Mouse (Mus musculus) limb, embryonic 13.5 days (tissue): ENCODE measurements around the gene Prps2. TPM values are rescaled to one million over a fixed set of nuclear protein-coding genes. Genes with fewer than 3 reads are reported as not detected.

Experiments
- ATAC-seq: fragments of 200-750 bp; cut with Nextera tagmentation; 2 replicates; pipeline ENCODE4 v1.8.0; 2017; ENCODE audit warnings: low read depth, moderate number of reproducible peaks, moderate TSS enrichment; ENCODE audit not compliant: low FRiP score
- H3K27ac ChIP-seq: fragments of 300-500 bp; sonication (generic); 2 replicates; pipeline ENCODE4 v1.5.1; 2015; ENCODE audit warnings: inconsistent platforms, mild to moderate bottlenecking, moderate library complexity
- H3K27me3 ChIP-seq: fragments of 300-500 bp; sonication (generic); 2 replicates; pipeline ENCODE4 v1.6.1; 2015; ENCODE audit warnings: mild to moderate bottlenecking, inconsistent platforms
- H3K36me3 ChIP-seq: fragments of 300-500 bp; sonication (generic); 2 replicates; pipeline ENCODE4 v1.6.1; 2015; ENCODE audit warnings: inconsistent platforms, mild to moderate bottlenecking, moderate library complexity
- H3K4me1 ChIP-seq: fragments of 300-500 bp; sonication (generic); 2 replicates; pipeline ENCODE4 v1.6.1; 2015; ENCODE audit warnings: inconsistent platforms
- H3K4me2 ChIP-seq: fragments of 300-500 bp; sonication (generic); replicated peaks from 2 replicates; pipeline ENCODE4 v1.6.1; 2015; ENCODE audit warnings: inconsistent platforms, mild to moderate bottlenecking, moderate library complexity
- H3K4me3 ChIP-seq: fragments of 300-500 bp; sonication (generic); 2 replicates; pipeline ENCODE4 v1.5.1; 2015; ENCODE audit warnings: moderate library complexity, mild to moderate bottlenecking, inconsistent platforms
- H3K9ac ChIP-seq: fragments of 300-500 bp; sonication (generic); 2 replicates; pipeline ENCODE4 v1.6.1; 2015; ENCODE audit warnings: mild to moderate bottlenecking, inconsistent platforms
- H3K9me3 ChIP-seq: fragments of 300-500 bp; sonication (generic); 2 replicates; pipeline ENCODE4 v1.6.1; 2016; ENCODE audit warnings: inconsistent platforms
- WGBS: fragments of 180-500 bp; shearing (Covaris S2); methylation state at CpG from one replicate; pipeline ENCODE4 v1.1.7; 2015; 5-methylcytosine and 5-hydroxymethylcytosine counted together
- polyA plus RNA-seq: library from polyadenylated mRNA; unstranded; fragments of >200 nt; fragmentation: Nextera tagmentation; extraction: Ambion mirVana; gene quantifications from 2 replicates; pipeline ENCODE4 v1.2.1, GENCODE M21; 2015

Gene Prps2
- polyA plus RNA-seq, 1 experiment from 2014 or later: 13.9 TPM

DNA sequence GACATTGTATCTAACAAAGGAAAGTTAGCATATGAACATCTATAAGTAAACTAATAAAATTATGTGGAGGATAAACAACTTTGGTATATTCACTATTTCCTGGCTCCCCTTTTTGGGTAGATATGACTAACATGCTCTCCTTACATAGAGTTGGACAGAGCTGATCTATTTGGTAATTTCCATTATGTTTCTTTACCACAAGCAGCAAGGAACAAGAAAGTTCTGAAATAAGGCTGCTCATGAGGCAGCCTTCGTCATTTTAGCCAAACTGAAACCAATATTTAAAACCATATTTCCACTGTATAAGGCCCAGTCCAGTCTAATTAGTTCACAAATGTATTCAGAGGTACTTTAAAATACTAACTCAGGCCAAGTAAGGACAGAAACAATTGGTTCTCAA, 36.1 kb downstream of the Prps2 start:
- Histone ChIP-seq H3K27ac (no peak overlapping the region), H3K36me3 (no peaks in the 10 kb centered on the region; the same call in 1 of the 2 replicates), H3K4me3 (no peak overlapping the region), H3K9ac (no peak overlapping the region), H3K4me2 (no peak overlapping the region), H3K9me3 (no peaks in the 10 kb centered on the region), H3K4me1 (no peaks in the 10 kb centered on the region), H3K27me3 (peaks cover 24% of the 10 kb centered on the region)
- no peak for ATAC-seq
- WGBS: 84% methylated on average over 1 of the region's 1 CpGs

DNA sequence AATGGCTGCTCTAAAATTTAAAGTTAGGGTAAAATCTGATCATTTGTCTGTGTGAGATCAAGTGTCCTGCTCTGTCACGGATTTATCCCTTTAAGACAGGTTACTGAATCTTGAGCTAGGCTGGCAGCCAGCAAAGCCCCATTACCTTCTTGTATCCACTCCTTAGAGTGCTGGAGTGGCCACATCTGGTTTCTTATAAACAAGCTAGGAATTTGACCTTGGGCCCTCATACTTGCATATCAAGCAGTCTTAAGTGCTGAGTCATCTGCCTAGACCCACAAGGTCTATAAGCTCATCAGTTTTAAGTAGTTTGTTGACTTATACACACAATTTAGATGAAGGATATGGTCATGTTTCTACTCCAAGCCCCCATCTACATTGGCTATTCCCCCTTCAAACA, 38.2 kb downstream of the Prps2 start:
- no peaks in the 10 kb centered on the region for H3K9me3 ChIP-seq
- no peaks in the 10 kb centered on the region for H3K4me1 ChIP-seq
- H3K27ac ChIP-seq: no peak overlapping the region
- WGBS: 88% methylated on average over 1 of the region's 1 CpGs
- no peak overlapping the region for H3K4me3 ChIP-seq
- H3K36me3 ChIP-seq: no peaks in the 10 kb centered on the region
- H3K4me2 ChIP-seq: no peak overlapping the region
- ATAC-seq: no peak
- peaks cover 21% of the 10 kb centered on the region for H3K27me3 ChIP-seq
- no peak overlapping the region for H3K9ac ChIP-seq

DNA sequence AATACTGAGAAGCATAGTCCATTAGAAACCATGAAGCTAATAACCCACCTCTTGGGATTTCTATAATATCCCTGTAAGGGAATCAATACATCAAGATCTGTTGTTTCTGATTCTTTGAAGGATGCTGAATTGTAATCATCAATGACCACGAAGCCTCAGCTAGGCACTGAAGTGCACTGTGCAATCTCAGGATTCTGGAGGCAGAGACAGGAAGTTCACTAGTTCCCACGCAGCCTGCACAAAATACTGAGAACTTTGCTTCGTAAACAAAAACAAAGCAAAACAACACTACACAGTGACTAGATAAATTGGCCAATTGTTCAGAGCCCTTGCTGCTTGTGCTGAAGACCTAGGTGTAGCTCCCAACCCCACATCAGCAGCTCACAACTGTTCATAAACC, 40.7 kb downstream of the Prps2 start:
- Histone ChIP-seq H3K27ac (no peak overlapping the region), H3K36me3 (no peaks in the 10 kb centered on the region), H3K4me3 (no peak overlapping the region), H3K9ac (no peak overlapping the region), H3K4me2 (no peak overlapping the region), H3K4me1 (no peaks in the 10 kb centered on the region), H3K27me3 (peaks cover 21% of the 10 kb centered on the region), H3K9me3 (no peaks in the 10 kb centered on the region)
- 87% methylated on average over 3 of the region's 3 CpGs for WGBS
- no peak for ATAC-seq

DNA sequence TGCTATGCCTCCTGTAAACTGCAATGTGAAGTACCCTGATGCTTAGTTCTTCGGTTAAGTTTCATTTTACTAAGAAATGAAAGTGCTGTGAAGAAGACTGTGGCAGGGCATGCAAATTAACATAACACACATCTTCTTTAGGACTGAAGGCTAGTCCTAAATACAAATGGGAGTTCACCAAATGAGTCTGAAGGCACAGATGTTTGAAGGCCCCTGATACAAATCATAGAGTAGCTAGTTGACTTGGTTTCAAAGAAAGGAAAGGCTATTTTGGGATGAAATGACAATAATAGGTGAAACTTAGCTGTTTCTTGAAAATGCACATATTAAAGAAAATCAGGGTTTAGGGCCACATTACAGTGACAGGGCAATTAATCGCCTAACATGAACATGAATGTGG, 42.4 kb downstream of the Prps2 start:
- Histone ChIP-seq H3K36me3 (no peaks in the 10 kb centered on the region), H3K27ac (no peak overlapping the region), H3K9me3 (no peaks in the 10 kb centered on the region), H3K4me1 (no peaks in the 10 kb centered on the region), H3K9ac (no peak overlapping the region), H3K4me3 (no peak overlapping the region), H3K27me3 (peaks cover 21% of the 10 kb centered on the region), H3K4me2 (no peak overlapping the region)
- WGBS: 86% methylated on average over 2 of the region's 2 CpGs
- no peak for ATAC-seq

DNA sequence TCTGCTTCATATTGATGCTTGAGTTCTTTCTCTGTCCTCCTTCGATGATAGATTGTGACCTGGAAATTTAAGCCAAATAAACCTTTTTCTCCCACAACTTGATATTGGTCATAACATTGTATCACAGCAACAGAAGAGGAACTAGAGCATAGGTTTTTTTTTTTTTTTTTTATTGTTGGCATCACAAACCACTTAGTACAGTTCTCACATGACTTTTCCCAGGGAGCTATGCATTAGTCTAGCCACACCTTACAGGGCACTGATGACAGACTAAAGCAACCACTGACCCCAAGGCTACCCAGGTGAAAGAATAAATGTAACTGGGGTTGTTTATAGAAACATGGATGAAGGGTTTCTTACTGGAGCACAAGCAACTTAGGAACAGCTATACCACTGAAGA, 44.6 kb downstream of the Prps2 start:
- H3K4me1 ChIP-seq: no peaks in the 10 kb centered on the region
- H3K9me3 ChIP-seq: no peaks in the 10 kb centered on the region
- H3K4me2 ChIP-seq: no peak overlapping the region
- ATAC-seq: no peak
- H3K9ac ChIP-seq: no peak overlapping the region
- peaks cover 16% of the 10 kb centered on the region; the same call in 1 of the 2 replicates for H3K27me3 ChIP-seq
- no peak overlapping the region for H3K27ac ChIP-seq
- H3K4me3 ChIP-seq: no peak overlapping the region
- H3K36me3 ChIP-seq: no peaks in the 10 kb centered on the region
- WGBS: 100% methylated on average over 1 of the region's 1 CpGs

DNA sequence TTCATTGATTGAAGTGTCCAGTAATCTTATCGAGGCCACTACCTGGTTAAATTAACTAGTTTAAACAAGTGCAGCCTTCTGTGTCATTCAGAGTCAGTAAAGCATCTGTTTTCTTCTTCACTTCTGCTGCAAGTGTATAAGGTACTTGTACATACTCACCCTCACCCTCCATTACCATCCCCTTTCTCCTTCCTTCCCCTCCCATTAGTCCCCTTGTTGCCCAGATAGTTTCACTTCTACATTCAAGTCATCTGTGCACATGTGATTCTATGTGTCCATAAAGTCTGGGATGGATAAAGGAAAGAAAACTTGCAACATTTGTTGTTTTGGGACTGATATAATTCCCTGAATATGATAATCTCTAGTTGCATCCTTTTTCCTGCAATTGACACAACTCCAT, 48.0 kb downstream of the Prps2 start:
- Histone ChIP-seq H3K4me1 (no peaks in the 10 kb centered on the region), H3K27me3 (peaks cover 21% of the 10 kb centered on the region; the same call in 1 of the 2 replicates), H3K4me2 (no peak overlapping the region), H3K4me3 (no peak overlapping the region), H3K9me3 (no peaks in the 10 kb centered on the region), H3K9ac (no peak overlapping the region), H3K36me3 (no peaks in the 10 kb centered on the region), H3K27ac (no peak overlapping the region)
- WGBS: 83% methylated on average over 1 of the region's 1 CpGs
- ATAC-seq: no peak

DNA sequence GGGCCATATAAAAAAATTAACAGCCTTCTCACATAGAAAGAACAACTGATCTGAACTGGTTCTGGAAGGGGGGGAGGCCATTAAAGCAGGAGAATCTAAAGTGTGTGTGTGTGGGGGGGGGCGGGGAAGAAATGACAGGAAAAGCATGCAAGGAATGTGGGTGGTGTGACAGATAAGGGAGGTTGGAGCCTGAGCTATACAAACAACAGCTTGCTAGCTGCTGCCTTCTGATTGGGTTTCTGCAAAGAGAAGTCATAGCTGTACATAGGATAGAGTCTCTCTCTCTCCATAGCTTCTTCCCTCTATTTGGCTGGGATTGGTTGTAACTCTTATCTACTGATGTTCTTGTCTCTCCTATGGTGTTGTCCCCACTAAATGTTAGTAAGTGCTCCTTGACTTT, 49.9 kb downstream of the Prps2 start:
- Histone ChIP-seq H3K4me2 (no peak overlapping the region), H3K9ac (no peak overlapping the region), H3K4me3 (no peak overlapping the region), H3K36me3 (no peaks in the 10 kb centered on the region), H3K4me1 (no peaks in the 10 kb centered on the region), H3K27ac (no peak overlapping the region), H3K9me3 (no peaks in the 10 kb centered on the region), H3K27me3 (peaks cover 21% of the 10 kb centered on the region)
- 83% methylated on average over 1 of the region's 1 CpGs for WGBS
- no peak for ATAC-seq

DNA sequence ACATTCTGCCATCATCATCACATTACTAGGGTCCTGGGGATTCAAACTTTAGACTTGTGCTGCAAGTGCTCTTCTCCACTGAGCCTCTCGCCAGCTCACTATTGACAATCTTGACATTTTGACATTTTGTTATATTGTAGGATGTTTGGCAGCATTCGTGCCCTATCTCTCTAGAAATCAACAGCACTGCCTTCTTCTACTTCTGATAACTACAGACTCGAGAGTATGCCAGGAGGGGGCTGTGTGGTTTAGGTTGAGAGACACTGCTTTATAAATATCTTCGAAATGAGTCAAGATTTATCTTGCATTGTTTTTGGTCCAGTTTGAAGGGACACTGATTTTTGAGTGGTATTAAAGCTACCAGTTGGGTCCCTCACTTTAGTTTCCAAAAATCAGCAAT, 51.6 kb downstream of the Prps2 start:
- H3K4me3 ChIP-seq: no peak overlapping the region
- no peak overlapping the region for H3K27ac ChIP-seq
- H3K4me2 ChIP-seq: no peak overlapping the region
- H3K9ac ChIP-seq: no peak overlapping the region
- 74% methylated on average over 4 of the region's 4 CpGs for WGBS
- no peaks in the 10 kb centered on the region for H3K9me3 ChIP-seq
- ATAC-seq: no peak
- H3K4me1 ChIP-seq: no peaks in the 10 kb centered on the region
- no peaks in the 10 kb centered on the region for H3K36me3 ChIP-seq
- peaks cover 21% of the 10 kb centered on the region for H3K27me3 ChIP-seq

DNA sequence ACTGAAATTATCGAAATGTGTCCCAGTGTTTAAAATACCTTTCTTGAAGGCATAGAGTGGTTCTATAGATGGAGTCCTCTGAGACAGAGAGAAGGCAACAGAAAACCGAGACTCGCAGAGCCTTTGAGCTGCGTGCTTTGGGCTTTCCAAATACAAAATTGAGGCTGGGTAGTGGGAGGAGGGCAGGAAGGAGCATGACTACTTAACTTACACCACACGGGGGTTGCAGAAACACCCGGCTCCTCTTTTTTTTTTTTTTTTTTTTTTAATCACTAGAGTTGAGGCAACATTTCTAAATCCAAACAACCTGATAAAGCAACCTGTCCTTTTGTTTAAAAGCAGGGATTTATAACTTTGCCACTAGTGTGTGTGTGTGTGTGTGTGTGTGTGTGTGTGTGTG, 52.1 kb downstream of the Prps2 start, which contains the start of gene Tlr7:
Tlr7 (minus strand) TSS at position 160 of the 400 bp plus-strand sequence.
- Histone ChIP-seq H3K27me3 (peaks cover 26% of the 10 kb centered on the region), H3K4me2 (no peak within 1 kb of the TSS), H3K4me3 (no peak within 1 kb of the TSS), H3K9me3 (no peaks in the 10 kb centered on the region), H3K27ac (no peak within 1 kb of the TSS), H3K9ac (no peak within 1 kb of the TSS), H3K4me1 (no peaks in the 10 kb centered on the region), H3K36me3 (no peaks in the 10 kb centered on the region)
- ATAC-seq: no peak
- WGBS: 80% methylated on average over 6 of the region's 6 CpGs

DNA sequence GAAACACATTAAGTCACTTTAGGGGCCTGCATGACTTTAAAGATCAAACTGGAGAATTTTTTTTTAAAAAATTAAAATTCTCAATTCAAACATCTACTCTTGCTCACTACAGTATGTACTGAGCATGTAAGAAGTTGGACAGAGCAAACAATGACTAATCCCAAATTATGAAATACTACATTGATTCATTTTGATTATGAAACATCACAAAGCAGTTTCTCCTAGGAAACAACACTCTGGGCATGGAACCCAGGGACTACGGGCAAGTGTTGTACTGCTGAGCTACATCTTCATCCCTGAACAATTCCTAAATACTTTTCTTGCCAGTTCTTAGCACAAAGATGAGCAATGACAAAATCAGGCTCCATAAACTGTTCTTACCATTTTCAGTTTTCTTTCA, 52.9 kb downstream of the Prps2 start:
- H3K4me3 ChIP-seq: no peak overlapping the region
- H3K27ac ChIP-seq: no peak overlapping the region
- no peaks in the 10 kb centered on the region for H3K9me3 ChIP-seq
- H3K4me1 ChIP-seq: no peaks in the 10 kb centered on the region
- peaks cover 26% of the 10 kb centered on the region for H3K27me3 ChIP-seq
- no peak overlapping the region for H3K9ac ChIP-seq
- H3K36me3 ChIP-seq: no peaks in the 10 kb centered on the region
- ATAC-seq: no peak
- WGBS: 100% methylated on average over 1 of the region's 1 CpGs
- H3K4me2 ChIP-seq: no peak overlapping the region

DNA sequence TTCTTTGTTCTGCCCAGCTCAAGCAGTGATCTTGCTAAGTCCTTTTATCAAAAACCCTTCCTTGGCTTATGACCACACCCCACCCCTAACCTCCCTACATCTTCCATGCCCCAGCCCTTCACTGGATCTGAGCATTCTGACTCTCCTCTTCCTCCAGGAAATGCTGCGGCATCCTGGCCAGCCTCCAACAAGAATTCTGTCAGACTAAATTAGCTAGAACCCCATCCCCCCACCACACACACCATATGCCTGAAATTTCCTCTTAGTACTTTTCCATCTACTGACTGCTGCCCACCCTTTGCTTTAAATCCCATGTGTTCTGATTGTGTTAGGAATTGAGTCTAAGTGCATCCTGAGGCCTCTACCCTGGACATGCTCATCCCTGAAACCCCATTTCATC, 53.5 kb downstream of the Prps2 start:
- no peak overlapping the region for H3K27ac ChIP-seq
- H3K27me3 ChIP-seq: peaks cover 26% of the 10 kb centered on the region
- WGBS: 84% methylated on average over 1 of the region's 1 CpGs
- H3K36me3 ChIP-seq: no peaks in the 10 kb centered on the region
- H3K9me3 ChIP-seq: no peaks in the 10 kb centered on the region
- no peak for ATAC-seq
- no peak overlapping the region for H3K4me2 ChIP-seq
- H3K4me3 ChIP-seq: no peak overlapping the region
- H3K9ac ChIP-seq: no peak overlapping the region
- H3K4me1 ChIP-seq: no peaks in the 10 kb centered on the region

DNA sequence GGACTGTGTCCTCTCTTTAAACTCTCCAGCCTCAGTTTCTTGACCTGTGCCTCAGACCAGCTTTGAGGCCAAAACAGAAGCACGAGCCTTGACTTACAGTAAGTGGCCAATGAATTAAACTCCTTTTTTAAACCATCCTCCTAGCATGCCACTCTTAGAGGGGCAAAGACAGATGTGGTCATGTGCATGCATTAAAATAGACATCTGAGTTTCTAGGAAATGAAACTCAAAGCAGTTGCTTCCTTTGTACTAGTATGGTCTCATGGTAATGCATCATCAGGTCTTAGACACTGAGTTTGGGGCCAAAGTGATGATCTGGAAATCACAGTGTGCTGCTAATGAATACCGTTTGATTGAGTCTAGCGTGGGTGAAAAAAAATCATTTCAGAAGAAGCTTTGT, 54.0 kb downstream of the Prps2 start:
- 87% methylated on average over 3 of the region's 3 CpGs for WGBS

DNA sequence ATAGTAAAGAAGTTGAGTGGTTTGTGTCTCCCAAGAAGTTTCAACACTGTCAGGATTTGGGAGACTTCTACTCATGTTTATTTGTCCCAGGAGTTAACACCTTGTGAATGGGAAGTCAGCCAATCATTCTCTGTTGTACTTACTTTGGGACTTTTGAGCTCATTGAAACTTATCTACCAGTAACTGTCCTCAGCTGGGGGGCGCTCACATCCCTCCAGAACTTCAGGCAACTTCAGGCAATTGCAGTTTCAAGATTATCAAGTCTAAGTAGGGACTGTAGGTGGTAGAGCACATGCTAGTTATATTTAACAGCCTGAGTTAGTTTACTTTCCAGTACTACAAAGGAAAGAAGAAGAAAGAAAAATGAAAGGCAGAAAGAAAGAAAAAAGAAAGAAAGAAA, 58.8 kb downstream of the Prps2 start:
- no peak overlapping the region for H3K27ac ChIP-seq
- no peak overlapping the region for H3K9ac ChIP-seq
- no peak for ATAC-seq
- H3K4me2 ChIP-seq: no peak overlapping the region
- H3K4me3 ChIP-seq: no peak overlapping the region
- H3K27me3 ChIP-seq: peaks cover 20% of the 10 kb centered on the region; the same call in 1 of the 2 replicates
- no peaks in the 10 kb centered on the region for H3K36me3 ChIP-seq
- 39% methylated on average over 1 of the region's 1 CpGs for WGBS
- no peaks in the 10 kb centered on the region for H3K9me3 ChIP-seq
- no peaks in the 10 kb centered on the region for H3K4me1 ChIP-seq

More for the DNA sequence above, 54.0 kb downstream of the Prps2 start:
- Histone ChIP-seq H3K4me3 (no peak overlapping the region), H3K27ac (no peak overlapping the region), H3K9me3 (no peaks in the 10 kb centered on the region), H3K9ac (no peak overlapping the region), H3K36me3 (no peaks in the 10 kb centered on the region), H3K27me3 (peaks cover 27% of the 10 kb centered on the region), H3K4me1 (no peaks in the 10 kb centered on the region), H3K4me2 (no peak overlapping the region)
- no peak for ATAC-seq
